Mouse (Mus musculus) lung, adult 2 months (tissue): ENCODE data around the gene Hck.

Source experiments
- CTCF ChIP-seq: fragments of 200-500 bp; IDR thresholded peaks from 2 replicates; pipeline ENCODE4 v1.5.1; 2011; ENCODE audit warnings: mild to moderate bottlenecking, low read length, control low read depth; ENCODE audit not compliant: insufficient read depth
- POLR2A ChIP-seq: fragments of 200-500 bp; IDR thresholded peaks from 2 replicates; pipeline ENCODE4 v1.6.1; 2011; ENCODE audit warnings: low read depth, mild to moderate bottlenecking, control low read depth, low read length, borderline replicate concordance; ENCODE audit errors: extremely low read depth

DNA sequence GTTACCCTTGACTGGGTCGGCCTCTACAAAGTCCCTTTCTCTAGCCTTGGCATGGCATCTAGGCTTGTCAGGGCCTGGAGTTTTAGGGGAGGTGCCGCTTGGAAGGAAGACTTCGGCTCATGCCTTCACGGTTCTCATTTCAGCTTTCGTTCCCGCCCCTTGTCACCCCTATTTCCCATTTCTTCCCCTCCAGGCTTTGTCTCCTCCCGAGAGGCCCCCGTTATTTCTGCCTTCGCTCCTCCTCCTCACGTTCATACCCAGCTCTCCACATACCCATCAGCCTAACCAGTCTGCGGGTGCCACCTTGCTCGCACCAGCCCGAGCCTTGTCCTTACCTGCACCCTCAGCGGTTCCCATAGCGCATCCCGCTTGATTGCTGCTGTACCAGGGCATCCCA lies 53.4 kb downstream of the Hck start:
- TF ChIP-seq CTCF (no peak), POLR2A (no peak)
